Mouse (Mus musculus) midbrain, embryonic 14.5 days (tissue): ENCODE data around the gene Wapl. TPM values are rescaled to one million over a fixed set of nuclear protein-coding genes. Genes with fewer than 3 reads are reported as not detected.

Experiments used
- ATAC-seq: fragments of 200-750 bp; cut with Nextera tagmentation; 2 replicates; pipeline ENCODE4 v1.8.0; 2017; ENCODE audit warnings: moderate number of reproducible peaks, moderate library complexity; ENCODE audit not compliant: low FRiP score, low TSS enrichment
- DNase-seq: peaks from one replicate; pipeline ENCODE4 v3.0.0-alpha.2; 2015
- H3K27ac ChIP-seq: fragments of 300-500 bp; sonication (generic); replicated peaks from 2 replicates; pipeline ENCODE4 v1.5.1; 2014; ENCODE audit warnings: mild to moderate bottlenecking, low read depth, low read length, moderate library complexity
- H3K27me3 ChIP-seq: fragments of 300-500 bp; sonication (generic); 2 replicates; pipeline ENCODE4 v1.6.1; 2014; ENCODE audit warnings: low read length, control low read depth, mixed read lengths; ENCODE audit not compliant: control insufficient read depth, insufficient read depth
- H3K36me3 ChIP-seq: fragments of 300-500 bp; sonication (generic); 2 replicates; pipeline ENCODE4 v1.6.1; 2014; ENCODE audit warnings: low read length, control low read depth; ENCODE audit not compliant: control insufficient read depth, insufficient read depth
- H3K4me1 ChIP-seq: fragments of 300-500 bp; sonication (generic); 2 replicates; pipeline ENCODE4 v1.6.1; 2014; ENCODE audit warnings: mild to moderate bottlenecking, antibody characterized with exemption, low read length, control low read depth; ENCODE audit not compliant: control insufficient read depth, insufficient read depth
- H3K4me2 ChIP-seq: fragments of 300-500 bp; sonication (generic); 2 replicates; pipeline ENCODE4 v1.6.1; 2014; ENCODE audit warnings: mild to moderate bottlenecking, low read length, moderate library complexity
- H3K4me3 ChIP-seq: fragments of 300-500 bp; sonication (generic); replicated peaks from 2 replicates; pipeline ENCODE4 v1.5.1; 2014; ENCODE audit warnings: low read depth, low read length
- H3K9ac ChIP-seq: fragments of 300-500 bp; sonication (generic); replicated peaks from 2 replicates; pipeline ENCODE4 v1.6.1; 2014; ENCODE audit warnings: mild to moderate bottlenecking, low read length, moderate library complexity
- H3K9me3 ChIP-seq: fragments of 300-500 bp; sonication (generic); 2 replicates; pipeline ENCODE4 v1.6.1; 2016; ENCODE audit warnings: low read length, control low read depth, mixed read lengths; ENCODE audit not compliant: control insufficient read depth
- WGBS: fragments of 180-500 bp; shearing (Covaris S2); extraction: QIAGEN DNeasy Blood & Tissue Kit; methylation state at CpG from one replicate; pipeline ENCODE4 v1.1.7; 2014; 5-methylcytosine and 5-hydroxymethylcytosine counted together
- polyA plus RNA-seq: library from polyadenylated mRNA; unstranded; fragments of >200 nt; fragmentation: Nextera tagmentation; extraction: Ambion mirVana; gene quantifications from 2 replicates; pipeline ENCODE4 v1.2.1, GENCODE M21; 2014

Gene Wapl
- polyA plus RNA-seq, 1 experiment from 2014 or later = 22.7 TPM

DNA sequence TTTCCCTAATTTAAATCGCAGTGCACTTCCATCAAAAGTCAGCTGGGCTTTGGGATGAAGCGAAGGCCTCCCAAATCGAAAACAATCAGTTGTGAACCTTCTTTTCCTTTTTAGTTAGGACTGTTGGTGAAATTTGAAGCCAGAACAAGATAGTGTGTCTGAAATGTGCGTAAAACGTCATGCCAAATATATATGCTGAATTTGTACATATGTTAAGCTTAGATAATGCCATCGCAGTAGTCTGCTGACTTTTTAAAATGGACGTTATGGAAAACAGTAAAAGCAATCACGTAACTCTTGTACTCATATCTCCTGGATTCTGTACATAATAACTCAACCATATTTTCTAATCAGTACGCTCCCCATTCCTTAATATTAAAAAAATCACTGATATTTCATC, 1.2 kb downstream of the Wapl start:
- Histone ChIP-seq H3K27me3 (no peaks in the 10 kb centered on the region), H3K36me3 (no peaks in the 10 kb centered on the region; the same call in 1 of the 2 replicates), H3K4me3 (peak overlapping the region; percentile 98), H3K27ac (no peak overlapping the region), H3K9ac (peak overlapping the region; percentile 93), H3K9me3 (no peaks in the 10 kb centered on the region), H3K4me2 (peak overlapping the region; percentile 97), H3K4me1 (peaks cover 14% of the 10 kb centered on the region; the same call in 1 of the 2 replicates)
- ATAC-seq (no peak), DNase-seq (peak; percentile 2)
- WGBS = 34% methylated on average over 9 of the region's 9 CpGs

DNA sequence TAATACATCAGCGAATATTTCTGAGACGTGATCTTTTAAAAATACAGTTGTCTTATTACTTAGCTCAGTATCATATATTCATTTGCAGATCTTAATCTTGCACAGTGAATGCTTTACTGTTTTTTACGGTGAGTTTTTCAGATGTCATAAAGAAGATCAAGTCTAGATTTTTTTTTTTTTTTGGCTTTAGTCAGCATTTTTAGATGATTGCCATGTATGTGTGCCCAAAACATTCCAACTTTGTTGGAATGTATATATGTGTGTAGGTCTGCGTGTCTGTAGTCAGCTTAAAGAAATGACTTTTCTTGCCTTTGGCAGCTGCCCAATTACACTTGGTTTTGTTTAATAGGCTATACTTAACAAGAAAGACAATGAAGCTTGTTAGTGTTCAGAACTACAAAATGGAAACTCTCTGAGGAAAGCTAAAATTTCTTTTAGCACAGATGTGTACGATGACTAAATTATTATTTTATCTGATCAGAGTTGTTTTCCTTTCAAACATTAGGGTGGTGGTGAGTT, 1.7 kb downstream of the Wapl start:
- H3K27me3 ChIP-seq = no peaks in the 10 kb centered on the region
- H3K4me2 ChIP-seq = peak overlapping the region; percentile 97
- WGBS = 80% methylated on average over 5 of the region's 5 CpGs
- H3K4me1 ChIP-seq = peaks cover 14% of the 10 kb centered on the region; the same call in 1 of the 2 replicates
- no peak overlapping the region for H3K27ac ChIP-seq
- ATAC-seq (no peak), DNase-seq (no peak)
- no peak overlapping the region for H3K9ac ChIP-seq
- H3K9me3 ChIP-seq = no peaks in the 10 kb centered on the region
- peak overlapping the region; percentile 98; the same call in 1 of the 2 replicates for H3K4me3 ChIP-seq
- H3K36me3 ChIP-seq = no peaks in the 10 kb centered on the region; the same call in 1 of the 2 replicates

DNA sequence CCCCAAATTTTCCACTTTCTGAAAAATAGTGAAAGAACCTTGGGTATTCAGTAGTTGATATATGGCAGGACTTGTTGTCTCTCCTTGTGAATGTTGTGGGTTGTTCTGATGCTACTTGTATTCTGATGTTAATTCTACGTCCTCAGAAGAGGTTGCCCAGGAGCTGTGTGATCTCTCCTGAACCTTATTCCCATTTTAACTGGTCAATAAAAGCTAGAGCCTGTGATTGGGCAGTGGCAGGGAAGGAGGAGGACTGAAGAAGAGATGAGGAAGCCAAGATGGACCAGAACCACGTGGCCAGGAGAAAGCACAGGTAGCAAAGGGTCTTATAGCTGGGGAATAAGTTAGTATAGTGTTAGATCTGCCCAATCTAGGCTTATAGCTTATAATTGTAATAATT, 7.1 kb downstream of the Wapl start:
- Histone ChIP-seq H3K9ac (no peak overlapping the region), H3K4me1 (0 out of 2 replicates have a peak, but pooled peaks cover 2% of the 10 kb centered on the region), H3K27me3 (no peaks in the 10 kb centered on the region), H3K4me3 (no peak overlapping the region), H3K36me3 (peaks cover 4% of the 10 kb centered on the region), H3K27ac (no peak overlapping the region), H3K9me3 (no peaks in the 10 kb centered on the region), H3K4me2 (no peak overlapping the region)
- DNase-seq (no peak), ATAC-seq (no peak)
- 74% methylated on average over 2 of the region's 2 CpGs for WGBS

DNA sequence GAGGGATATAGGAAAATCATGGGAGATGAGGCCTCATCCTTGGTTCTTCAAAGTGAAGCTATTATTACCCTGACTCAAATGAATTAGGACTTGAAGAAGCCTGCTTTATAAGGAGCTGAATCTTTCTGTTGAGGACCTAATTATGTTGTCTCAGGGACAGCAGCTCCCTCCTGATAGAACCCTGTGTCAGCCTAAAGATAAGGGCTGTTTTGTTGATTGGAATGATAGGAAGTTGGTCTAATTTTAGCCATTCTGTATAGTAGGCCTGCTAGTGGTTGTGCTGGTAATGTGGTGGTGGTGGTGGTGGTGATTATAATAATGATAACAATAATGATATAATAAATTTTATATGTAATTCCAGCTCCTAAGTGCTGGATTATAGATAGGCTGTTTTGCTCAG, 11.3 kb downstream of the Wapl start:
- Histone ChIP-seq H3K27ac (no peak overlapping the region), H3K4me2 (no peak overlapping the region), H3K36me3 (peaks cover 6% of the 10 kb centered on the region; the same call in 1 of the 2 replicates), H3K9me3 (no peaks in the 10 kb centered on the region), H3K9ac (no peak overlapping the region), H3K27me3 (no peaks in the 10 kb centered on the region), H3K4me1 (0 out of 2 replicates have a peak, but pooled peaks cover 2% of the 10 kb centered on the region), H3K4me3 (no peak overlapping the region)
- DNase-seq (no peak), ATAC-seq (no peak)

DNA sequence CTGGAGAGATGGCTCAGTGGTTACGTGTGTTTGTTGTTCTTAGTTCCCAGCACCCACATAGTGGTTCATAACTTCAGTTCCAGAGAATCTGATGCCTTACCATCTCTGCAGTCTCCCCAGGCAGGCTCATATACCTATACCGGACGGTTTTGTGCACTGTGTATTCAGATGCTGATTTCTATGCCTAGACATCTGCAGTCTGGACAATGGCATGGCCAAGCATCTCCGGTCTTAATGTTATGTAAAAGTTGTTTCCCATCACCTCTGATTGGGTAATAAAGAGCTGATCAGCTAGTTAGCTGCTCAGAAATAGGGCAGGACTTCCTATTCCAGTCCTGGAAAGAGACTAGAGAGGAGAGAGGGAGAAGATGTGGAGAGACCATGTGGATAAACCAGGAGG, 20.2 kb downstream of the Wapl start:
- Histone ChIP-seq H3K27ac (no peak overlapping the region), H3K4me3 (no peak overlapping the region), H3K9ac (no peak overlapping the region), H3K27me3 (no peaks in the 10 kb centered on the region), H3K4me1 (no peaks in the 10 kb centered on the region), H3K9me3 (no peaks in the 10 kb centered on the region), H3K36me3 (peaks cover 27% of the 10 kb centered on the region), H3K4me2 (no peak overlapping the region)
- DNase-seq (no peak), ATAC-seq (no peak)
- WGBS = 95% methylated on average over 4 of the region's 4 CpGs

DNA sequence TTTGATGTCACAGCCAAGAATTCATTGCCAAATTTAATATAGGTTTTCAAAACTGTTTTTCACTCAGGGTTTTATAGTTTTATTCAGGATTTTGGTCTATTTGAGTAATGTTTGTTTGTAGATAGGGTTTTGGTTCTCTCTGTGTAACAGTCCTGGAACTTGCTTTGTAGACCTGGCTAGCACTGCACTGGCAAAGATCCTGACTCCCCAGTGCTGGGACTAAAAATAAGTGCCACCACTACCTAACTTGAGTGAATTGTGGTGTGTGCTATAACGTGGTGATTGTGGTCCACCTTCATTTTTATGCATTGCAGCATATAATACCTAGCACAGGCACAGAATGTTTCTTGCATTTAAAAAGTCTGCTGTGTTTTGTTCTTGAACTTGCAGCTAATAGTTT, 23.6 kb downstream of the Wapl start:
- H3K9me3 ChIP-seq = no peaks in the 10 kb centered on the region
- ATAC-seq (no peak), DNase-seq (no peak)
- peaks cover 20% of the 10 kb centered on the region for H3K36me3 ChIP-seq
- H3K27ac ChIP-seq = no peak overlapping the region
- no peak overlapping the region for H3K4me2 ChIP-seq
- no peak overlapping the region for H3K9ac ChIP-seq
- no peaks in the 10 kb centered on the region for H3K4me1 ChIP-seq
- no peak overlapping the region for H3K4me3 ChIP-seq
- no peaks in the 10 kb centered on the region for H3K27me3 ChIP-seq
- WGBS = 85% methylated on average over 1 of the region's 1 CpGs

DNA sequence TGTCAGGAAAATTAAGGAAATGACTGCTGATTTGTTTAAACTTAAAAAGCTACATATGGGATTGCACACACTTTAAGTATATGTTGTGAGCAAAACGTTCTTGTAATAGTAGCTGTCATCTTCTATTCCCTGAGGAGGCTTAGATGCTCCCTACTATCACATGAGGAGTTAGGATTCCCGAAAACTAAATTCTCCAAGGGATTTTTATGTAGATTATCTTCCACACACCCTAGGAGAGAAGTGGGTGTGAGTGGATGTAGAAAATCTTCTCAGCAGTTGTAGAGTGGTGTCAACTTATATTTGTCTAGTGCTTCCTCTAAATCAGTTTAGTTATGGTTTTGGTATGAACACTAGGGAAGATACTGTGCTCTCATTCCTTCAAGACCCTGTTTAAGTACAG, 36.5 kb downstream of the Wapl start:
- 92% methylated on average over 2 of the region's 2 CpGs for WGBS
- no peak overlapping the region for H3K4me2 ChIP-seq
- H3K27me3 ChIP-seq = no peaks in the 10 kb centered on the region
- DNase-seq (no peak), ATAC-seq (no peak)
- H3K4me1 ChIP-seq = no peaks in the 10 kb centered on the region
- no peaks in the 10 kb centered on the region for H3K9me3 ChIP-seq
- H3K27ac ChIP-seq = no peak overlapping the region
- H3K36me3 ChIP-seq = peaks cover 10% of the 10 kb centered on the region; the same call in 1 of the 2 replicates
- no peak overlapping the region for H3K4me3 ChIP-seq
- no peak overlapping the region for H3K9ac ChIP-seq

DNA sequence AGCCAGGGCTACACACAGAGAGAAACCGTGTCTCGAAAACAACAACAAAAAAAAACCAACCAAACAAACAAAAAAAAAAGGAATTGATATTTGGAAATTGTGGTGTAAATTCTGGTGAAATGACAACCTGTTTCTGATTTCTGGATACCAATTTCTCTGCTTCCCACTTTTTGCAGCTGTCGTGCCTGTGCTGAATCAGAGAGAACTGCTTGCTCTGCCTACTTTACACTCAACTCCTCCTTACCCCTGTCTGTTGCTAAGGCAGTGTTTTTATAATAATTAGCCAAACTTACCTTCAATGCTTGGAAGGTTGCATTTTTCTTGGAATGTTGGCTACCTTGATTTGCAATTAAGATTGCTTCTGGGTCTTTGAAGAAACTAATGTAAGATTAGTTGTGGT, 38.3 kb downstream of the Wapl start:
- H3K36me3 ChIP-seq = peaks cover 10% of the 10 kb centered on the region; the same call in 1 of the 2 replicates
- ATAC-seq (no peak), DNase-seq (no peak)
- H3K4me2 ChIP-seq = no peak overlapping the region
- H3K9ac ChIP-seq = no peak overlapping the region
- H3K27ac ChIP-seq = no peak overlapping the region
- H3K9me3 ChIP-seq = no peaks in the 10 kb centered on the region
- H3K4me1 ChIP-seq = no peaks in the 10 kb centered on the region
- H3K27me3 ChIP-seq = no peaks in the 10 kb centered on the region
- H3K4me3 ChIP-seq = no peak overlapping the region
- WGBS = 93% methylated on average over 3 of the region's 3 CpGs

DNA sequence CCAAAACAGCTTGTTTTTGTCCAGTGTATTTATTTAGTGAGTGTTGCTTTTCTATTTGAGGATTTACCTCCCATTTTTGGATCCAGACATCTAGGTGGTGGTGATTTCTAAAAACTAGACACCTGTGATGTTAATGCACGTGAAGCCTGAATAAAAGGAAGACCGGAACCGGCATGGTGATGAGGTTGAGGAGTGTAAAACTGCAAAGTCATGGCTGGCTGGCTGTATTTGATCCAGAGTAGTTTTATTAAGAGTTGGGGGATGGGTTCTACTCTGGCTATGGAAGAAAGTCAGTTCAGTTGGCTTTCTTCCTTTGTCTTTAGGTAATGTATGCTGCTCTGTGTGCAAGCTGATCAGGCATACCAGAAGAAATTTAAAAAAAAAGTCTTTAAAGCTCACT, 39.1 kb downstream of the Wapl start:
- H3K4me2 ChIP-seq = no peak overlapping the region
- DNase-seq (peak; percentile 6), ATAC-seq (no peak)
- peaks cover 10% of the 10 kb centered on the region; the same call in 1 of the 2 replicates for H3K36me3 ChIP-seq
- no peak overlapping the region for H3K9ac ChIP-seq
- WGBS = 58% methylated on average over 3 of the region's 3 CpGs
- no peak overlapping the region for H3K27ac ChIP-seq
- H3K9me3 ChIP-seq = no peaks in the 10 kb centered on the region
- H3K27me3 ChIP-seq = no peaks in the 10 kb centered on the region
- no peaks in the 10 kb centered on the region for H3K4me1 ChIP-seq
- H3K4me3 ChIP-seq = no peak overlapping the region
